Mouse (Mus musculus) bone marrow macrophage, adult 2 months (primary cell): ENCODE measurements around the gene Ptprd.

Experiments
- CTCF ChIP-seq: IDR thresholded peaks from 2 replicates; pipeline ENCODE4 v1.5.1; 2012; ENCODE audit warnings: low read depth, mild to moderate bottlenecking, low read length, moderate library complexity
- POLR2A ChIP-seq: IDR thresholded peaks from 2 replicates; pipeline ENCODE4 v1.6.1; 2012; ENCODE audit warnings: mild to moderate bottlenecking, low read depth, low read length, borderline replicate concordance

DNA sequence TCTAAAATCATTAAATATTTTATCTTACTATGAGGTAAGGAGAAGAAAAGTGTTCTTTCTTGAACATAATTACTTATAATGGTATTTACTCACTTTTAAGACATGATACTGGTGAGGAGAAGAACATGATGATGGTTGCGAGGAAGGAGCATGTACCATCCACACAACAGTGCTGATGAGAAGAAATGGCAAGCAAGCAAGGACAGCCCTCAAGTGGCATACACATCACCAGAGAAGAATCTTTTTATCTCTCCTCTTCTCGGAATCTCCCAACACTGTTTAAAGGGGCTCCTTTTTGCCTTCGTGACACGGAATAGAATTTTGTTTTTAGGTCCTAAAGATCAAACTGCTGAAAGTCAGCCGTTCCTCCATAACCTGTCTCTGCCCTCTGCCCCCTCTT is 1973.2 kb downstream of the Ptprd start:
- TF ChIP-seq POLR2A (no peak), CTCF (no peak)
